Mouse (Mus musculus): ENCODE measurements around the gene Chac1. TPM values are rescaled to one million over a fixed set of nuclear protein-coding genes. Genes with fewer than 3 reads are reported as not detected.

Chac1 gene
- polyA plus RNA-seq, 1 experiment = 273 TPM

GRCm38 (mm10) chr2:119332177-119332661 lies 18.8 kb upstream of the Chac1 start:
- Histone ChIP-seq H3ac (ENCODE audit: control insufficient read depth, insufficient read length) (no peak overlapping the region), H3K4me3 (no peak overlapping the region), H3K36me3 (ENCODE audit: control insufficient read depth, insufficient read depth) (no peaks in the 10 kb centered on the region), H3K79me2 (ENCODE audit: control insufficient read depth, insufficient read depth) (no peaks in the 10 kb centered on the region), H3K27me3 (ENCODE audit: control insufficient read depth, insufficient read depth, insufficient read length) (peaks cover 52% of the 10 kb centered on the region), H3K4me2 (ENCODE audit: low read depth) (no peak overlapping the region)
- peak in 2 of 3 experiments; percentile 15 to 33 for TF ChIP-seq MYOD1 (IDR thresholded peaks at IDR 0.05; ENCODE audit: control insufficient read depth in 1 of 3, insufficient read length in 2 of 3, low read depth in 2 of 3)
- peak in 2 of 3 experiments; percentile 20 to 57 for TF ChIP-seq MYOG (IDR thresholded peaks at IDR 0.05; ENCODE audit: control insufficient read depth in 1 of 3, insufficient read depth in 1 of 3, insufficient read length in 2 of 3, low read depth in 2 of 3)
- no peak for TF ChIP-seq POLR2AphosphoS2 (IDR thresholded peaks at IDR 0.05; ENCODE audit: insufficient read length, low read depth)

- no peak for TF ChIP-seq REST (IDR thresholded peaks at IDR 0.05; ENCODE audit: insufficient read depth, insufficient read length)
- TF ChIP-seq MYOD1 (IDR thresholded peaks at IDR 0.05; ENCODE audit: control insufficient read depth in 1 of 3, insufficient read length in 2 of 3, low read depth in 2 of 3) = no peak
- no peak for TF ChIP-seq SRF (IDR thresholded peaks at IDR 0.05; ENCODE audit: control insufficient read depth, insufficient read length, low read depth)
- no peak for TF ChIP-seq TCF12 (IDR thresholded peaks at IDR 0.05; ENCODE audit: insufficient read depth, poor library complexity, severe bottlenecking)
- TF ChIP-seq POLR2AphosphoS2 (IDR thresholded peaks at IDR 0.05; ENCODE audit: insufficient read length, low read depth) = no peak
- no peak for TF ChIP-seq TCF3 (IDR thresholded peaks at IDR 0.05; ENCODE audit: insufficient read length, low read depth)
- no peak for TF ChIP-seq MYOG (IDR thresholded peaks at IDR 0.05; ENCODE audit: control insufficient read depth in 1 of 3, insufficient read depth in 1 of 3, insufficient read length in 2 of 3, low read depth in 2 of 3)
- no peak for TF ChIP-seq POLR2A (IDR thresholded peaks at IDR 0.05; ENCODE audit: insufficient read length, low read depth)
- H3ac ChIP-seq (ENCODE audit: control insufficient read depth, insufficient read length) = no peak overlapping the region
- no peak overlapping the region for H3K4me2 ChIP-seq (ENCODE audit: low read depth)
These were observed 16.9 kb upstream of the Chac1 start for GRCm38 (mm10) chr2:119334135-119334534.

GRCm38 (mm10) chr2:119334964-119335525 lies 16.0 kb upstream of the Chac1 start:
- no peaks in the 10 kb centered on the region for H3K36me3 ChIP-seq (ENCODE audit: control insufficient read depth, insufficient read depth)
- no peak overlapping the region for H3K4me3 ChIP-seq
- H3ac ChIP-seq (ENCODE audit: control insufficient read depth, insufficient read length) = no peak overlapping the region
- no peak overlapping the region for H3K4me2 ChIP-seq (ENCODE audit: low read depth)
- peaks cover 31% of the 10 kb centered on the region for H3K27me3 ChIP-seq (ENCODE audit: control insufficient read depth, insufficient read depth, insufficient read length)
- TF ChIP-seq POLR2AphosphoS2 (IDR thresholded peaks at IDR 0.05; ENCODE audit: insufficient read length, low read depth) = no peak
- no peaks in the 10 kb centered on the region for H3K79me2 ChIP-seq (ENCODE audit: control insufficient read depth, insufficient read depth)

More at GRCm38 (mm10) chr2:119334135-119334534, 16.9 kb upstream of the Chac1 start:
- H3K27me3 ChIP-seq (ENCODE audit: control insufficient read depth, insufficient read depth, insufficient read length) = peaks cover 35% of the 10 kb centered on the region
- no peaks in the 10 kb centered on the region for H3K36me3 ChIP-seq (ENCODE audit: control insufficient read depth, insufficient read depth)
- no peaks in the 10 kb centered on the region for H3K79me2 ChIP-seq (ENCODE audit: control insufficient read depth, insufficient read depth)
- H3K4me3 ChIP-seq = no peak overlapping the region

GRCm38 (mm10) chr2:119335535-119335934 lies 15.5 kb upstream of the Chac1 start:
- Histone ChIP-seq H3K36me3 (ENCODE audit: control insufficient read depth, insufficient read depth) (no peaks in the 10 kb centered on the region), H3K79me2 (ENCODE audit: control insufficient read depth, insufficient read depth) (no peaks in the 10 kb centered on the region), H3ac (ENCODE audit: control insufficient read depth, insufficient read length) (no peak overlapping the region), H3K4me3 (no peak overlapping the region), H3K4me2 (ENCODE audit: low read depth) (no peak overlapping the region), H3K27me3 (ENCODE audit: control insufficient read depth, insufficient read depth, insufficient read length) (peaks cover 26% of the 10 kb centered on the region)
- TF ChIP-seq MYOG (IDR thresholded peaks at IDR 0.05; ENCODE audit: control insufficient read depth in 1 of 3, insufficient read depth in 1 of 3, insufficient read length in 2 of 3, low read depth in 2 of 3) = no peak
- no peak for TF ChIP-seq TCF12 (IDR thresholded peaks at IDR 0.05; ENCODE audit: insufficient read depth, poor library complexity, severe bottlenecking)
- TF ChIP-seq SRF (IDR thresholded peaks at IDR 0.05; ENCODE audit: control insufficient read depth, insufficient read length, low read depth) = no peak
- TF ChIP-seq POLR2AphosphoS2 (IDR thresholded peaks at IDR 0.05; ENCODE audit: insufficient read length, low read depth) = no peak
- TF ChIP-seq POLR2A (IDR thresholded peaks at IDR 0.05; ENCODE audit: insufficient read length, low read depth) = no peak
- no peak for TF ChIP-seq E2F4 (IDR thresholded peaks at IDR 0.05; ENCODE audit: insufficient read depth)
- TF ChIP-seq MAX (IDR thresholded peaks at IDR 0.05; ENCODE audit: low read depth) = no peak
- no peak for TF ChIP-seq REST (IDR thresholded peaks at IDR 0.05; ENCODE audit: insufficient read depth, insufficient read length)
- no peak for TF ChIP-seq CEBPB (IDR thresholded peaks at IDR 0.05; ENCODE audit: insufficient read depth, poor library complexity, severe bottlenecking)
- no peak for TF ChIP-seq MYOD1 (IDR thresholded peaks at IDR 0.05; ENCODE audit: control insufficient read depth in 1 of 3, insufficient read length in 2 of 3, low read depth in 2 of 3)
- TF ChIP-seq USF1 (IDR thresholded peaks at IDR 0.05; ENCODE audit: low read depth) = no peak
- no peak for TF ChIP-seq TCF3 (IDR thresholded peaks at IDR 0.05; ENCODE audit: insufficient read length, low read depth)

GRCm38 (mm10) chr2:119336002-119336401 lies 15.0 kb upstream of the Chac1 start:
- Histone ChIP-seq H3K27me3 (ENCODE audit: control insufficient read depth, insufficient read depth, insufficient read length) (peaks cover 22% of the 10 kb centered on the region), H3ac (ENCODE audit: control insufficient read depth, insufficient read length) (no peak overlapping the region), H3K36me3 (ENCODE audit: control insufficient read depth, insufficient read depth) (no peaks in the 10 kb centered on the region), H3K79me2 (ENCODE audit: control insufficient read depth, insufficient read depth) (no peaks in the 10 kb centered on the region), H3K4me2 (ENCODE audit: low read depth) (no peak overlapping the region), H3K4me3 (no peak overlapping the region)
- TF ChIP-seq TCF12 (IDR thresholded peaks at IDR 0.05; ENCODE audit: insufficient read depth, poor library complexity, severe bottlenecking) (no peak), SRF (IDR thresholded peaks at IDR 0.05; ENCODE audit: control insufficient read depth, insufficient read length, low read depth) (no peak)

All from myocyte (in vitro differentiated cells).